Mouse (Mus musculus) erythroid progenitor cell, adult 5-6 weeks (primary cell): Measurements from ENCODE around the gene Sept6. TPM values are rescaled to one million over a fixed set of nuclear protein-coding genes. Genes with fewer than 3 reads are reported as not detected.

ENCODE experiments used
- ATAC-seq: replicated peaks from 2 replicates; pipeline ENCODE4 v1.8.0; 2016; ENCODE audit warnings: moderate number of reproducible peaks, mild to moderate bottlenecking, moderate TSS enrichment, inconsistent platforms; ENCODE audit not compliant: poor library complexity, low FRiP score, severe bottlenecking
- total RNA-seq, 2 experiments: library from RNA; stranded (forward) in 1 of 2; stranded (reverse) in 1 of 2; fragments of 150-400 nt in 1 of 2; fragments of 186-747, 209-891 nt in 1 of 2; gene quantifications; 2 replicates each; pipeline versions ENCODE4 v1.2.3 to v1.2.4; 2015 to 2017; ENCODE audit warnings: low replicate concordance in 2 of 2

The Sept6 gene
- total RNA-seq, 2 experiments from 2014 or later = 6.8 to 18.4 TPM

DNA sequence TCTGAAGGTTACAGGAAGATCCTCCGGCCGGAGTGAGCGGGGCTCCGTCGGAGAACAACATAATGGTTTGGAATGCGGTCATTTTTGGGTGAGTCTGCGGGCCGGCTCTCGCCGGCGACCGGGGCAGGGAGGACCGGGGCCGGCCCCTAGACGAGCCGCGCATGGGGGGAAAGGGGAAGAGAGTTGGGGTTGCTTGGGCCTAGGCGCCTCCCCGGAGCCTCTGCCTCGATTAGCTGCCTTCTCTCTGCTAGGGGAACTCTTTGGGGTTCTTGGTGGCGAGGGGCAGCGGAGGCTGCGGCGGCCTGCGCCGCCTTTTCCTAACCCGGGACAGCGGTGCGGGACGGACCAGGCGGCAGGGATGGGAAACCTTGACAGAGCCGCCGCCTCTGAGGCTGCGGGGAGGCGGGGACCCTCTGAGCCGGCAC is 116.9 kb downstream of the Sept6 start:
- ATAC-seq = peak; percentile 60

DNA sequence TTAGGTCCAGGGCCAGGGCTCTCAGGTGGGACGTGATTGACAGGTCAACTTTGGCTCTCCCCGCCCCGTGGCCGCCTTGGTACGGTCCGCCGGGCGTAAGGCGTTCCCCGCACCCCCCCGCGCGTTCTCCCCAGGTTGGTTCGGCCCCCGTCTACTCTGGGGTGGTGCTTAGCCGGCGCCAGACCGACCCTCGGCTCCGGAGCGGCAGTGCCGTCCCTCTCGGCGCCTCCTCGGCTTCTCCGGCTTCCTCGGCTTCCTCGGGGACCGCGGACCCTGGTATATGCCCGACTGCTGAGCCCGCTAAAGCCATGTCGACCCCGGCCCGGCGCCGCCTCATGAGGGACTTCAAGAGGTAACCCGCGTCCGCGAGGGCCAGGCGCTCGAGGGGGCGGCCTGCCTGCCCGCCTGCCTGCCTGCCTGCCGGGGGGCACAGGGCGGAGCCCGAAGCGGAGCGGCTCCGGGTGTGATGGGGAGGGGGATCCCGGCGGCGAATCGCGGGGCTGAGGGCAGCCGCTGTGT is 117.4 kb downstream of the Sept6 start:
- peak; percentile 98 for ATAC-seq

- ATAC-seq = no peak; the same call in 1 of the 2 replicates
Observed at GRCm38 (mm10) chrX:36873765-36874164, 117.8 kb downstream of the Sept6 start, which contains the start of the genes Ube2a and C330007P06Rik. TSS of gene Ube2a (plus strand) at chrX:36873900. TSS of gene C330007P06Rik (minus strand) at chrX:36874111.

DNA sequence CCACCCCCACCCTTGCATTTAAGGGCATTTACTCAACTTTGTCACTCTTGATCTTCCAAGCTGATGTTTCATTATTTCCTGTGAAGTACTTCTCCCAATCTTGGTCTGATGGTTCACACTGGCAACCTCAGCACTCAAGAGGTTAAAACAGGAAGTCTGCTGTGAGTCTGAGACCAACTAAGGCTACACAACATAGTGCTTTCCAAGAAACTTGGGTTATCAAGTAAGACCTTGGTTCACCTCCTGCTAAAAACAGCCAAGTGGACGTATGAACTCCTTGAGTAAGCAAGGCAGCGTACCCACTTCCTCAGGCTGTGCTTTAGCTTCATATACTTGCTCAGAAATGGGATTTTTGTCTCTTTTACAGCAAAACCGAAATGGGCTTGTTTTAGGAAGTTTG is 121.2 kb downstream of the Sept6 start:
- no peak for ATAC-seq

DNA sequence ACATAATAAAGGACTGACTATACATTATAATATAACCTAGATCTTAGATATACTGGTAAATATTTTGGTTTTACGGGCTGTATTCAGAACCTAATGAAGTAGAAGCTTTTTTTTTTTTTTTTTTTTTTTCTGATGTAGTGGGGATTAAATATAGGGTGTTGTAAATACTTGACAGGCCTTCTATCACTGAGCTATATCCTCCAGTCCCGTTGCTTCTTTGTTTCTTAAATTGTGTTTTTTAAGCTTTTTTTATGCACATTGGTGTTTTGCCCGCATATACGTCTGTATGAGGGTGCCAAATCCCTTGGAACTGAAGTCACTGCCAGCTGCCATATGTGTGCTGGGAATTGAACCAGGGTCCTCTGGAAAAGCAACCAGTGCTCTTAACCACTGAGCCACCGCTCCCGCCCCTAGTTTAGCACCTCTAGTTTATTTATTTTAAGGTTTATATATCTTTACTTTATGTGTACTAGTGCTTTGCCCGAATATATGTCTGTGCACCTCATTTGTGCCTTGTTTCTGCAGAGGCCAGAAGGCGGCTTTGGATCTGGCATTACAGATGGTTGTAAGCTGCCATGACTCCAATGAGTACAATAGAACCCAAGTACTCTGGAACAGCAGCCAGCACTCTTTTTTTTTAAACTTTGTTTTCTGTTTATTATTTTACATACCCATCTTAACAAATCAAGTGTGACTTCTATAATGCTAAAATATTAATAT is 126.8 kb downstream of the Sept6 start:
- no peak for ATAC-seq

DNA sequence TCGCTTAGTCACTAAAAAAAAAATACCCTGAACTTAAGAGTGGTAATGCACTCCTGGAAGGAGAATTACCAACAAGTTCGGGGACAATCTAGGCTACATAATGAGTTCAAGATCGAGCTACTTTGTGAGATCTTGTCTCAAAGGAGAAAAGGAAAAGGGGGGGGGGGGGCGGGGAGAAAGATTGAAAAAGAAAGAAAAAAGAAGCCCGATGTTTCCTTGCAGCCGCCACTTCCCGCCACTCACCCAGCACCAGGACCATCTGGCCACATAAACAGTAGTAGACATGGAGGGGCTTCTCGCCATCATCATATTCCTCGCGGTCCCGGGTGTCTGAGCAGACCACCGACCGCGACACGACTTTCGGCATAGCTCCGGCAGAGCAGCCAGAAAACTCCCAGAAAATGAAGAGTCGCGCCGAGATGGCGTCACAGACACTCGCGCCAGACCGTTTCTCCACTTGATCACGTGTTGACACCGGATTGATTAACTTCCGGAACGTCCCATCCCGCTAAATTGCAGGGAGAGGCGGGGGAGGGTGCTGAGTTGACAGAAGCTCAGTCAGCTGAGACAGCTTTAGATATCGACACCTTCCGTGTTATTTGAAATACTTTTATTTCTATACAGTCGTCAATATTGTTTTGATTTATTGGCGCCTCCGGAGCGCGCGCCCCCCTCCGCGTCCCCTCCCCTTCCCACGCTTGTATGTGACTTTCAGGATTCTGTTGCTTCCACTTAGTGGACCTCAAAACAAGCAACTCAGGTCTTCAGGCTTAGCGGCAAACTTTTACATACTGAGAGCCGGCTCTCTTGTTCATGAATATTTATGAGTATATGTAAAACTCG is 127.6 kb downstream of the Sept6 start:
- peak; percentile 100 for ATAC-seq

Other genes starting within 250 kb of the Sept6 start
- not detected in 2 replicates for gene Slc25a43, start 248.1 kb downstream of the Sept6 start, total RNA-seq (2015; ENCODE audit: low replicate concordance)
- not detected in 2 replicates for gene Slc25a43, start 248.1 kb downstream of the Sept6 start, total RNA-seq (2017; ENCODE audit: low replicate concordance)
- gene Slc25a5, start 196.1 kb downstream of the Sept6 start, total RNA-seq (2015; ENCODE audit: low replicate concordance) = 208 and 285 TPM in 2 replicates
- gene Slc25a5, start 196.1 kb downstream of the Sept6 start, total RNA-seq (2017; ENCODE audit: low replicate concordance) = 144 and 176 TPM in 2 replicates
- 31.4 and 78.0 TPM in 2 replicates for gene Ube2a, start 117.9 kb downstream of the Sept6 start, total RNA-seq (2015; ENCODE audit: low replicate concordance)
- gene Ube2a, start 117.9 kb downstream of the Sept6 start, total RNA-seq (2017; ENCODE audit: low replicate concordance) = 13.8 and 20.5 TPM in 2 replicates
- 12.3 and 31.4 TPM in 2 replicates for gene C330007P06Rik, start 117.7 kb downstream of the Sept6 start, total RNA-seq (2015; ENCODE audit: low replicate concordance)
- 28.6 and 39.3 TPM in 2 replicates for gene C330007P06Rik, start 117.7 kb downstream of the Sept6 start, total RNA-seq (2017; ENCODE audit: low replicate concordance)
- 5.0 and 5.4 TPM in 2 replicates for gene Nkrf, start 88.9 kb downstream of the Sept6 start, total RNA-seq (2015; ENCODE audit: low replicate concordance)
- gene Nkrf, start 88.9 kb downstream of the Sept6 start, total RNA-seq (2017; ENCODE audit: low replicate concordance) = 1.1 and 3.6 TPM in 2 replicates
- gene Sowahd, start 57.1 kb upstream of the Sept6 start, total RNA-seq (2015; ENCODE audit: low replicate concordance) = not detected in 2 replicates
- gene Sowahd, start 57.1 kb upstream of the Sept6 start, total RNA-seq (2017; ENCODE audit: low replicate concordance) = not detected in 2 replicates
- 436 and 515 TPM in 2 replicates for gene Rpl39, start 93.6 kb upstream of the Sept6 start, total RNA-seq (2015; ENCODE audit: low replicate concordance)
- 335 and 802 TPM in 2 replicates for gene Rpl39, start 93.6 kb upstream of the Sept6 start, total RNA-seq (2017; ENCODE audit: low replicate concordance)
- gene Upf3b, start 118.5 kb upstream of the Sept6 start, total RNA-seq (2015; ENCODE audit: low replicate concordance) = 55.1 and 75.5 TPM in 2 replicates
- 74.7 and 95.0 TPM in 2 replicates for gene Upf3b, start 118.5 kb upstream of the Sept6 start, total RNA-seq (2017; ENCODE audit: low replicate concordance)
- gene Nkap, start 135.0 kb upstream of the Sept6 start, total RNA-seq (2015; ENCODE audit: low replicate concordance) = 6.8 and 14.3 TPM in 2 replicates
- 9.7 and 57.9 TPM in 2 replicates for gene Nkap, start 135.0 kb upstream of the Sept6 start, total RNA-seq (2017; ENCODE audit: low replicate concordance)
- not detected in 2 replicates for gene Akap14, start 177.0 kb upstream of the Sept6 start, total RNA-seq (2015; ENCODE audit: low replicate concordance)
- gene Akap14, start 177.0 kb upstream of the Sept6 start, total RNA-seq (2017; ENCODE audit: low replicate concordance) = not detected in 2 replicates
- 26.3 and 59.5 TPM in 2 replicates for gene Ndufa1, start 199.4 kb upstream of the Sept6 start, total RNA-seq (2015; ENCODE audit: low replicate concordance)
- gene Ndufa1, start 199.4 kb upstream of the Sept6 start, total RNA-seq (2017; ENCODE audit: low replicate concordance) = 51.6 and 63.5 TPM in 2 replicates
- gene Rnf113a1, start 199.5 kb upstream of the Sept6 start, total RNA-seq (2015; ENCODE audit: low replicate concordance) = 1.4 and 2.1 TPM in 2 replicates
- not detected in 2 replicates for gene Rnf113a1, start 199.5 kb upstream of the Sept6 start, total RNA-seq (2017; ENCODE audit: low replicate concordance)
- gene Gm9, start 219.2 kb upstream of the Sept6 start, total RNA-seq (2015; ENCODE audit: low replicate concordance) = not detected in 2 replicates
- not detected in 2 replicates for gene Gm9, start 219.2 kb upstream of the Sept6 start, total RNA-seq (2017; ENCODE audit: low replicate concordance)
- not detected in 2 replicates for gene Rhox1, start 230.5 kb upstream of the Sept6 start, total RNA-seq (2015; ENCODE audit: low replicate concordance)
- gene Rhox1, start 230.5 kb upstream of the Sept6 start, total RNA-seq (2017; ENCODE audit: low replicate concordance) = not detected in 2 replicates